Mouse (Mus musculus) lung, embryonic 16.5 days (tissue): ENCODE data around the gene Phf20. TPM values are rescaled to one million over a fixed set of nuclear protein-coding genes. Genes with fewer than 3 reads are reported as not detected.

ENCODE experiments used
- ATAC-seq: fragments of 200-750 bp; cut with Nextera tagmentation; 2 replicates; pipeline ENCODE4 v1.8.0; 2017; ENCODE audit warnings: low read depth, mild to moderate bottlenecking, moderate library complexity
- H3K27ac ChIP-seq: fragments of 300-500 bp; sonication (generic); 2 replicates; pipeline ENCODE4 v1.5.1; 2014; ENCODE audit warnings: mild to moderate bottlenecking, control low read depth, low read length
- H3K27me3 ChIP-seq: fragments of 300-500 bp; sonication (generic); 2 replicates; pipeline ENCODE4 v1.6.1; 2014; ENCODE audit warnings: low read depth, low read length, mixed read lengths; ENCODE audit not compliant: control insufficient read depth, insufficient read depth
- H3K36me3 ChIP-seq: fragments of 300-500 bp; sonication (generic); 2 replicates; pipeline ENCODE4 v1.6.1; 2014; ENCODE audit warnings: low read length; ENCODE audit not compliant: control insufficient read depth, insufficient read depth
- H3K4me1 ChIP-seq: fragments of 300-500 bp; sonication (generic); replicated peaks from 2 replicates; pipeline ENCODE4 v1.6.1; 2014; ENCODE audit warnings: low read length, mixed read lengths; ENCODE audit not compliant: control insufficient read depth, insufficient read depth
- H3K4me2 ChIP-seq: fragments of 300-500 bp; sonication (generic); 2 replicates; pipeline ENCODE4 v1.6.1; 2014; ENCODE audit warnings: low read depth, low read length, control low read depth
- H3K4me3 ChIP-seq: fragments of 300-500 bp; sonication (generic); 2 replicates; pipeline ENCODE4 v1.5.1; 2014; ENCODE audit warnings: mild to moderate bottlenecking, low read length, control low read depth
- H3K9ac ChIP-seq: fragments of 300-500 bp; sonication (generic); 2 replicates; pipeline ENCODE4 v1.6.1; 2014; ENCODE audit warnings: low read length, control low read depth
- H3K9me3 ChIP-seq: fragments of 300-500 bp; sonication (generic); 2 replicates; pipeline ENCODE4 v1.6.1; 2016; ENCODE audit warnings: low read length; ENCODE audit not compliant: control insufficient read depth
- WGBS: fragments of 180-500 bp; shearing (Covaris S2); extraction: QIAGEN DNeasy Blood & Tissue Kit; methylation state at CpG from one replicate; pipeline ENCODE4 v1.1.7; 2014; 5-methylcytosine and 5-hydroxymethylcytosine counted together
- polyA plus RNA-seq: library from polyadenylated mRNA; unstranded; fragments of >200 nt; fragmentation: Nextera tagmentation; extraction: Ambion mirVana; gene quantifications from 2 replicates; pipeline ENCODE4 v1.2.1, GENCODE M21; 2015

The Phf20 gene
- polyA plus RNA-seq, 1 experiment from 2014 or later = 62.8 TPM

- Histone ChIP-seq H3K27ac (peak within 1 kb of the TSS; percentile 98), H3K36me3 (peaks cover 2% of the 10 kb centered on the region; the same call in 1 of the 2 replicates), H3K4me2 (peak within 1 kb of the TSS; percentile 87), H3K4me3 (peak within 1 kb of the TSS; percentile 88), H3K4me1 (peaks cover 3% of the 10 kb centered on the region; the same call in 1 of the 2 replicates), H3K27me3 (no peaks in the 10 kb centered on the region), H3K9me3 (no peaks in the 10 kb centered on the region), H3K9ac (peak within 1 kb of the TSS; percentile 97)
- WGBS = under 1% methylated on average over 49 of the region's 49 CpGs
- peak; percentile 92 for ATAC-seq
Measured at GRCm38 (mm10) chr2:156312297-156312897, 116.1 kb downstream of the Phf20 start, which contains the start of the genes Cnbd2 and Scand1. Gene Cnbd2 (plus strand): TSS chr2:156312299. Gene Scand1 (minus strand): TSS chr2:156312704.

- Histone ChIP-seq H3K4me2 (peak overlapping the region; percentile 87), H3K36me3 (0 out of 2 replicates have a peak, but pooled peaks cover 2% of the 10 kb centered on the region), H3K27me3 (no peaks in the 10 kb centered on the region), H3K9ac (peak overlapping the region; percentile 97), H3K4me1 (peaks cover 3% of the 10 kb centered on the region; the same call in 1 of the 2 replicates), H3K27ac (no peak overlapping the region), H3K4me3 (peak overlapping the region; percentile 88), H3K9me3 (no peaks in the 10 kb centered on the region)
- 59% methylated on average over 3 of the region's 3 CpGs for WGBS
- ATAC-seq = no peak
Measured at GRCm38 (mm10) chr2:156313153-156313552, 116.9 kb downstream of the Phf20 start.

DNA sequence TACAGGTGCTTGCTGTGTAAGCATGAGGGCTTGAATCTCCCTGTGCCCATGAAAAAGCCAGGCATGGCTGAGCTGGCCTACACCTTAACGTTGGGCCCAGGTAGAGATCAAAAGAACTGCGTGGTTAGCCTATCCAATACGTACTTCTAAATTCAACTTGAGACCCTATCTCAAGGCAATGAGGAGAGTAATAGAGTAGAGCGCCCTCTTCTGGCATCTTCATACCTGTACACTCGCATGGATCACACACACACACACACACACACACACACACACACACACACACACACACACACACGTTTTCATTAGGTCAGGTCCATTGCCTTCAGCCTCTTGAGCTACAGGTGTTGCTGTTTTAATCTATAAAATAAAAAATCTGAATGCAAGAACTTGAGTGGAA lies 118.5 kb downstream of the Phf20 start:
- Histone ChIP-seq H3K36me3 (0 out of 2 replicates have a peak, but pooled peaks cover 2% of the 10 kb centered on the region), H3K9me3 (no peaks in the 10 kb centered on the region), H3K4me3 (no peak overlapping the region), H3K9ac (no peak overlapping the region), H3K4me1 (peaks cover 3% of the 10 kb centered on the region; the same call in 1 of the 2 replicates), H3K27ac (no peak overlapping the region), H3K27me3 (no peaks in the 10 kb centered on the region), H3K4me2 (no peak overlapping the region)
- 95% methylated on average over 6 of the region's 6 CpGs for WGBS
- no peak for ATAC-seq

- H3K4me1 ChIP-seq = no peaks in the 10 kb centered on the region; the same call in 1 of the 2 replicates
- H3K4me3 ChIP-seq = no peak overlapping the region
- no peaks in the 10 kb centered on the region for H3K27me3 ChIP-seq
- H3K9me3 ChIP-seq = no peaks in the 10 kb centered on the region
- H3K36me3 ChIP-seq = 0 out of 2 replicates have a peak, but pooled peaks cover 2% of the 10 kb centered on the region
- no peak for ATAC-seq
- no peak overlapping the region for H3K4me2 ChIP-seq
- no peak overlapping the region for H3K9ac ChIP-seq
- no peak overlapping the region for H3K27ac ChIP-seq
Measured at GRCm38 (mm10) chr2:156318491-156318890, 122.2 kb downstream of the Phf20 start.

DNA sequence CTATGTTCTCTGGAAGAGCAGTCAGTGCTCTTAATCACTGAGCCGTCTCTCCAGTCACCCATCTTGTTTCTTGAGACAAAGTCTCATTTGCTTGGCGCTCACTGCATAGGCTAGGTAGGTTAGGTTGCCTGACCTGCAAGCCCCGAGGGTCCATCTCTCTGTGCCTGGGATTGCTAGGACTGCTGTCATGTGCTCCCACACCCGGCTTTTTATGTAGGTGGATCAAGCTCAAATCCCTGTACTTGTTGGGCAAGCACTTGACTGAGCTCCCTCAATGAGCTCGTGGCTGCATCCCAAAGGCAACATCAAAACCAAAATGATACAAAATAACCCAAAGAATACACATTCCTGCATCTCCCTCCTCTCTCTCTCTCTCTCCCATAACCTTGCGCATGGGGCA lies 125.3 kb downstream of the Phf20 start:
- 86% methylated on average over 6 of the region's 6 CpGs for WGBS
- no peaks in the 10 kb centered on the region for H3K27me3 ChIP-seq
- H3K9me3 ChIP-seq = no peaks in the 10 kb centered on the region

DNA sequence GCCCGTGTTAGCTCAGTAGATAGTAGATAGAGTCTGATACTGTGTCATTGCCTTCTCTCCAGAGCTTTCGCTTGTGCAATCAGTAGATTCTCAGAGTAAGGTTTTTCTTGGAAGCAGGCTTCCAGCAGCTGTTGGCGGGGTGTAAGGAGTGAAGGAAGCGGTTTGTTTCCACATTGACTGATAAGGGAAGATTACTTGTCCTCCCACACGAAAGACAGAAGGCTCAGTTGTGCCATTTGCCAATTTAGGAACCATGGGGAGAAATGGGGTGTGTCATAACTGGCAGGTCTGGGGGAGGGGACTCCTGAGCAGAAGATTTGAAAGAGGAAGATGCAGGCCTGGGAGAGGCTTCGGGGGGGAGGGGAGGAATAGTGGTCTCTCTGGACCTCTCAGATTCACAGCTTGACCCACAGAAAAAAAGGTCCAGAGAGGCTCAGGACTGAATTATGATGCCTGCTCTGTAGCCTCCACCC lies 127.9 kb downstream of the Phf20 start:
- WGBS = 26% methylated on average over 6 of the region's 6 CpGs
- H3K4me2 ChIP-seq = peak overlapping the region; percentile 35

More for the DNA sequence above, 125.3 kb downstream of the Phf20 start:
- no peak overlapping the region for H3K27ac ChIP-seq
- H3K9ac ChIP-seq = no peak overlapping the region
- ATAC-seq = no peak
- H3K36me3 ChIP-seq = no peaks in the 10 kb centered on the region
- H3K4me1 ChIP-seq = peaks cover 10% of the 10 kb centered on the region
- no peak overlapping the region for H3K4me3 ChIP-seq
- no peak overlapping the region for H3K4me2 ChIP-seq

DNA sequence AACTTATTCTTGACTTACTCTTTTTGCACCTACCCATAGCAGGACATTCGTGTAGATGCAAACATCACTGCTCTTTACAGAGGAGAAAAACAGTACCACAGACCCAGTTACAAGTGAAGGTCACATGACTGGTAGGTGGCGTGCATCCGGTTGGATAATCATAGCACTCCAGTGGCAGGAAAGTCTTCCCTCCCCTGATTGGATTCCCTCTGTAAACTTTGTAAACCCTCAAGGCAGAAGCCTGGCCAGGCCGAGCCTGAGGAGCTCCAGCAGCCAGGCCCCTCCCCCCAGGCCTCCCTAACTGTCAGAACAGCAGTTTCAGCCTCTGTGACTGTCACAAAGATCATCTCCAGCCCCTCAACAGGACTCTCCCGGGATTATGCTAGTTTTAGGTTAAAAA lies 128.4 kb downstream of the Phf20 start:
- H3K4me1 ChIP-seq = peaks cover 10% of the 10 kb centered on the region
- peak; percentile 92 for ATAC-seq
- H3K27me3 ChIP-seq = no peaks in the 10 kb centered on the region
- H3K36me3 ChIP-seq = no peaks in the 10 kb centered on the region
- H3K9me3 ChIP-seq = 0 out of 2 replicates have a peak, but pooled peaks cover 3% of the 10 kb centered on the region
- H3K4me3 ChIP-seq = no peak overlapping the region
- H3K27ac ChIP-seq = peak overlapping the region; percentile 70
- 12% methylated on average over 5 of the region's 5 CpGs for WGBS
- H3K9ac ChIP-seq = no peak overlapping the region
- H3K4me2 ChIP-seq = peak overlapping the region; percentile 35

More for the DNA sequence above, 127.9 kb downstream of the Phf20 start:
- Histone ChIP-seq H3K4me3 (no peak overlapping the region), H3K4me1 (peaks cover 10% of the 10 kb centered on the region), H3K27ac (peak overlapping the region; percentile 70), H3K27me3 (no peaks in the 10 kb centered on the region), H3K36me3 (no peaks in the 10 kb centered on the region), H3K9me3 (0 out of 2 replicates have a peak, but pooled peaks cover 3% of the 10 kb centered on the region), H3K9ac (no peak overlapping the region)
- ATAC-seq = peak; percentile 80

DNA sequence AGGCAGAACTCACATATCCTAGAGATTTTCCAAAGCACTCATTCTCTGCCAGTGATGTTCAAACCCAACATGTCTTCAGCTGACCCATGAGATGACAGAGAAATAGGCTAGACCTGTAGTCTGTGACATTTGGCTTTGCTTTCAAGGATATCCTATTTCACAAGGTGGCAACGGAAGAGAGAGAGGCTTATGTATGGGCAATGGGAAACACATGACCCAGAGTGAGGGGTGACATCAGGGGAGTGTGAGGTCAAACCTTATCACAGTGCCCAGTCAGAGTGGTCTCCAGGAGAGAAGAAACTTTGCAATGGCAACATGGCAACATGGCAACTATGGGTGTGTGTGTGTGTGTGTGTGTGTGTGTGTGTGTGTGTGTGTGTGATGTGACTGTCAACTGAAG lies 134.4 kb downstream of the Phf20 start:
- no peaks in the 10 kb centered on the region for H3K27me3 ChIP-seq
- H3K4me1 ChIP-seq = peaks cover 4% of the 10 kb centered on the region; the same call in 1 of the 2 replicates
- no peaks in the 10 kb centered on the region for H3K36me3 ChIP-seq
- 52% methylated on average over 1 of the region's 1 CpGs for WGBS
- ATAC-seq = no peak
- H3K4me3 ChIP-seq = no peak overlapping the region
- no peak overlapping the region for H3K4me2 ChIP-seq
- H3K27ac ChIP-seq = no peak overlapping the region
- H3K9me3 ChIP-seq = 0 out of 2 replicates have a peak, but pooled peaks cover 3% of the 10 kb centered on the region
- no peak overlapping the region for H3K9ac ChIP-seq

GRCm38 (mm10) chr2:156331446-156331965 lies 135.2 kb downstream of the Phf20 start:
- 52% methylated on average over 7 of the region's 7 CpGs for WGBS
- no peaks in the 10 kb centered on the region for H3K27me3 ChIP-seq
- H3K4me2 ChIP-seq = no peak overlapping the region
- H3K4me1 ChIP-seq = peaks cover 4% of the 10 kb centered on the region; the same call in 1 of the 2 replicates
- H3K4me3 ChIP-seq = no peak overlapping the region
- ATAC-seq = peak; percentile 93
- H3K9ac ChIP-seq = no peak overlapping the region
- no peak overlapping the region for H3K27ac ChIP-seq
- 0 out of 2 replicates have a peak, but pooled peaks cover 3% of the 10 kb centered on the region for H3K9me3 ChIP-seq
- H3K36me3 ChIP-seq = no peaks in the 10 kb centered on the region
